Mouse (Mus musculus) MEL (cell line): ENCODE measurements around the gene Arhgap9. TPM values are rescaled to one million over a fixed set of nuclear protein-coding genes. Genes with fewer than 3 reads are reported as not detected.

Source experiments
- DNase-seq: peaks from one replicate; pipeline ENCODE4 v3.0.0; 2011; ENCODE audit warnings: low read depth, low spot score
- H3K27ac ChIP-seq: 2 replicates; pipeline ENCODE4 v1.5.1; 2012; ENCODE audit warnings: low read depth, mild to moderate bottlenecking, control low read depth, low read length, moderate library complexity; ENCODE audit not compliant: control insufficient read depth
- H3K27me3 ChIP-seq, 2 experiments: fragments of 150-350 bp in 1 of 2; sonication (generic) in 1 of 2; 2 replicates each; pipeline ENCODE4 v1.6.1; 2012; ENCODE audit warnings: low read length in 2 of 2, mild to moderate bottlenecking in 2 of 2, improper control_type of control experiment in 1 of 2, moderate library complexity in 1 of 2; ENCODE audit not compliant: insufficient read depth in 2 of 2, control insufficient read depth in 1 of 2
- H3K36me3 ChIP-seq, 2 experiments: 2 replicates each; pipeline ENCODE4 v1.6.1; 2012 to 2014; ENCODE audit warnings: low read length in 2 of 2, improper control_type of control experiment in 1 of 2, inconsistent platforms in 1 of 2, mild to moderate bottlenecking in 1 of 2; ENCODE audit not compliant: insufficient read depth in 2 of 2, control insufficient read depth in 1 of 2
- H3K4me1 ChIP-seq, 2 experiments: fragments of 150-350 bp in 1 of 2; sonication (generic) in 1 of 2; 2 replicates each; pipeline ENCODE4 v1.6.1; 2012; ENCODE audit warnings: low read length in 2 of 2, improper control_type of control experiment in 1 of 2, mild to moderate bottlenecking in 1 of 2; ENCODE audit not compliant: insufficient read depth in 2 of 2, control insufficient read depth in 1 of 2
- H3K4me3 ChIP-seq, 2 experiments: fragments of 150-350 bp in 1 of 2; sonication (generic) in 1 of 2; 2 replicates each; pipeline ENCODE4 v1.5.1; 2012; ENCODE audit warnings: low read depth in 2 of 2, low read length in 2 of 2, mild to moderate bottlenecking in 2 of 2, moderate library complexity in 2 of 2, control low read depth in 1 of 2, improper control_type of control experiment in 1 of 2; ENCODE audit not compliant: control insufficient read depth in 1 of 2, insufficient read depth in 1 of 2
- H3K79me2 ChIP-seq: 2 replicates; pipeline ENCODE4 v1.6.1; 2012; ENCODE audit warnings: mild to moderate bottlenecking, low read length, moderate library complexity; ENCODE audit not compliant: control insufficient read depth, poor library complexity, insufficient read depth
- H3K9ac ChIP-seq: 2 replicates; pipeline ENCODE4 v1.6.1; 2012; ENCODE audit warnings: low read depth, mild to moderate bottlenecking, control low read depth, low read length, moderate library complexity; ENCODE audit not compliant: control insufficient read depth, poor library complexity, severe bottlenecking
- H3K9me3 ChIP-seq: fragments of 150-350 bp; sonication (generic); replicated peaks from 2 replicates; pipeline ENCODE4 v1.6.1; 2012; ENCODE audit warnings: mild to moderate bottlenecking, low read length, improper control_type of control experiment, moderate library complexity; ENCODE audit not compliant: insufficient read depth
- BHLHE40 ChIP-seq: IDR thresholded peaks from 2 replicates; pipeline ENCODE4 v1.6.1; 2012; ENCODE audit warnings: low read depth, mild to moderate bottlenecking, inconsistent platforms, low read length, improper control_type of control experiment, borderline replicate concordance
- CHD2 ChIP-seq: IDR thresholded peaks from 2 replicates; pipeline ENCODE4 v1.6.1; 2011; ENCODE audit warnings: low read length, improper control_type of control experiment
- CTCF ChIP-seq, 3 experiments: IDR thresholded peaks in 2 of 3; conservative IDR thresholded peaks in 1 of 3; 2 replicates each; pipeline ENCODE4 v1.5.1; 2011 to 2012; ENCODE audit warnings: low read length in 3 of 3, low read depth in 2 of 3, mild to moderate bottlenecking in 2 of 3, improper control_type of control experiment in 1 of 3, inconsistent platforms in 1 of 3, mixed read lengths in 1 of 3, moderate library complexity in 1 of 3; ENCODE audit not compliant: control insufficient read depth in 1 of 3, insufficient read depth in 1 of 3, poor library complexity in 1 of 3, severe bottlenecking in 1 of 3
- EP300 ChIP-seq, 2 experiments: IDR thresholded peaks; 2 replicates each; pipeline ENCODE4 v1.6.1; 2011; ENCODE audit warnings: improper control_type of control experiment in 2 of 2, low read length in 2 of 2, low read depth in 1 of 2, mild to moderate bottlenecking in 1 of 2
- GATA1 ChIP-seq: IDR thresholded peaks from 2 replicates; pipeline ENCODE4 v1.6.1; 2011; ENCODE audit warnings: low read depth, low read length, improper control_type of control experiment
- HCFC1 ChIP-seq: IDR thresholded peaks from 2 replicates; pipeline ENCODE4 v1.6.1; 2012; ENCODE audit warnings: low read depth, mild to moderate bottlenecking, inconsistent platforms, low read length, improper control_type of control experiment, moderate library complexity
- JUND ChIP-seq: IDR thresholded peaks from 2 replicates; pipeline ENCODE4 v1.6.1; 2011; ENCODE audit warnings: low read depth, mild to moderate bottlenecking, improper control_type of control experiment, low read length
- MAFK ChIP-seq: IDR thresholded peaks from 2 replicates; pipeline ENCODE4 v1.6.1; 2011; ENCODE audit warnings: low read depth, mild to moderate bottlenecking, low read length, improper control_type of control experiment, borderline replicate concordance
- MAX ChIP-seq: IDR thresholded peaks from 2 replicates; pipeline ENCODE4 v1.6.1; 2011; ENCODE audit warnings: low read length, improper control_type of control experiment
- MAZ ChIP-seq: IDR thresholded peaks from 2 replicates; pipeline ENCODE4 v1.6.1; 2012; ENCODE audit warnings: low read depth, mild to moderate bottlenecking, inconsistent platforms, low read length, improper control_type of control experiment
- MEF2A ChIP-seq: IDR thresholded peaks from 2 replicates; pipeline ENCODE4 v1.6.1; 2014; ENCODE audit warnings: low read depth, mild to moderate bottlenecking, inconsistent platforms, low read length, improper control_type of control experiment; ENCODE audit not compliant: poor library complexity, insufficient replicate concordance, severe bottlenecking; ENCODE audit errors: extremely low read depth
- MYB ChIP-seq: IDR thresholded peaks from 2 replicates; pipeline ENCODE4 v1.6.1; 2011; ENCODE audit warnings: mild to moderate bottlenecking, low read depth, low read length, improper control_type of control experiment
- NRF1 ChIP-seq: IDR thresholded peaks from 2 replicates; pipeline ENCODE4 v1.6.1; 2014; ENCODE audit warnings: low read depth, mild to moderate bottlenecking, inconsistent platforms, low read length, improper control_type of control experiment, moderate library complexity; ENCODE audit not compliant: poor library complexity, insufficient read depth, severe bottlenecking
- POLR2A ChIP-seq, 2 experiments: IDR thresholded peaks; 2 replicates each; pipeline ENCODE4 v1.6.1; 2011 to 2012; ENCODE audit warnings: low read length in 2 of 2, mild to moderate bottlenecking in 2 of 2, control low read depth in 1 of 2, improper control_type of control experiment in 1 of 2, low read depth in 1 of 2, moderate library complexity in 1 of 2; ENCODE audit not compliant: control insufficient read depth in 1 of 2, insufficient read depth in 1 of 2, poor library complexity in 1 of 2
- POLR2AphosphoS2 ChIP-seq: IDR thresholded peaks from 2 replicates; pipeline ENCODE4 v1.6.1; 2011; ENCODE audit warnings: low read length, improper control_type of control experiment
- POLR2AphosphoS5 ChIP-seq: IDR thresholded peaks from 2 replicates; pipeline ENCODE4 v1.6.1; 2012; ENCODE audit warnings: low read depth, borderline replicate concordance, mild to moderate bottlenecking, inconsistent platforms, low read length, moderate library complexity, mixed read lengths
- RAD21 ChIP-seq: IDR thresholded peaks from 2 replicates; pipeline ENCODE4 v1.6.1; 2011; ENCODE audit warnings: mild to moderate bottlenecking, low read depth, low read length, improper control_type of control experiment
- RCOR1 ChIP-seq: IDR thresholded peaks from 2 replicates; pipeline ENCODE4 v1.6.1; 2012; ENCODE audit warnings: low read depth, mild to moderate bottlenecking, inconsistent platforms, low read length, improper control_type of control experiment
- SIN3A ChIP-seq: IDR thresholded peaks from 2 replicates; pipeline ENCODE4 v1.6.1; 2012; ENCODE audit warnings: low read length, improper control_type of control experiment, inconsistent platforms
- SMC3 ChIP-seq: IDR thresholded peaks from 2 replicates; pipeline ENCODE4 v1.6.1; 2011; ENCODE audit warnings: low read depth, low read length, improper control_type of control experiment
- TBP ChIP-seq: IDR thresholded peaks from 2 replicates; pipeline ENCODE4 v1.8.0; 2011; ENCODE audit warnings: low read depth, low read length, improper control_type of control experiment
- UBTF ChIP-seq: IDR thresholded peaks from 2 replicates; pipeline ENCODE4 v1.6.1; 2012; ENCODE audit warnings: low read depth, mild to moderate bottlenecking, inconsistent platforms, low read length, improper control_type of control experiment, moderate library complexity, borderline replicate concordance; ENCODE audit not compliant: insufficient read depth
- ZC3H11A ChIP-seq: IDR thresholded peaks from 2 replicates; pipeline ENCODE4 v1.6.1; 2012; ENCODE audit warnings: low read depth, mild to moderate bottlenecking, inconsistent platforms, low read length, improper control_type of control experiment
- ZKSCAN1 ChIP-seq: IDR thresholded peaks from 2 replicates; pipeline ENCODE4 v1.6.1; 2012; ENCODE audit warnings: low read depth, mild to moderate bottlenecking, inconsistent platforms, low read length, improper control_type of control experiment, moderate library complexity
- ZMIZ1 ChIP-seq: IDR thresholded peaks from 2 replicates; pipeline ENCODE4 v1.6.1; 2012; ENCODE audit warnings: low read depth, mild to moderate bottlenecking, inconsistent platforms, low read length, improper control_type of control experiment, moderate library complexity
- polyA plus RNA-seq, 2 experiments: library from polyadenylated mRNA; stranded (reverse) in 1 of 2; unstranded in 1 of 2; fragments of >175 nt in 1 of 2; fragments of >200 nt in 1 of 2; gene quantifications; 2 replicates each; pipeline versions ENCODE4 v1.2.1 to v1.2.4; 2012; ENCODE audit warnings: low replicate concordance in 2 of 2, low read depth in 1 of 2; ENCODE audit not compliant: insufficient read length in 2 of 2, insufficient read depth in 1 of 2, missing spikeins in 1 of 2
- total RNA-seq: library from RNA; depleted of rRNA; stranded (reverse); fragments of 300-350 nt; gene quantifications from 2 replicates; pipeline ENCODE4 v1.2.3, GENCODE M21; 2012

The Arhgap9 gene
- total and polyA plus RNA-seq, 3 experiments: 24.4 to 41.1 TPM; not detected in 1

DNA sequence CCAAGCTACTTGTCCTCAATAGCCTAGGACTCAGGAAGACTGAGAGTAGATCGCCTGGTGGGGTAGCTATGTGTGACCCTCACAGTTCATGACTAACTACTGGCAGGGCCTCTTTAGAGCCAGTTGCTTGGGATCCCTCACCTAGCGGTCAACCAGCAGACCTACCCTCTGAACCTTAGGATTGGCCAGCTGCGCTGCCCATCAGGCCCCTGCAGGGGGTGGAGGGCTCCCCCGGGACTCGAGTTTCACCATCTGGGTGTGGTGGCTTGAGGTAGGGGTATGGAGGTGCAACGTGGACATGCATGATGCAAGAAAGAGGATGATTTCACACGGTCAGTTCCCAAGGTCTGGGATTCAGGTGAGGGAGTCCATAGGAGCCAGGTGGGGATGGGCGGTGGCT, 30.0 kb downstream of the Arhgap9 start:
- TF ChIP-seq MYB (no peak), SIN3A (no peak), BHLHE40 (no peak), POLR2A (IDR thresholded peaks at IDR 0.05; ENCODE audit: control insufficient read depth in 1 of 2, insufficient read depth in 1 of 2, low read depth in 1 of 2, low read length in 2 of 2, poor library complexity in 1 of 2) (no peak), POLR2AphosphoS5 (no peak), ZMIZ1 (no peak), NRF1 (no peak), UBTF (no peak), MAX (no peak), POLR2AphosphoS2 (no peak), EP300 (IDR thresholded peaks at IDR 0.05; ENCODE audit: low read depth in 1 of 2, low read length in 2 of 2) (no peak)
- Histone ChIP-seq H3K9ac (no peak overlapping the region), H3K4me1 (peaks cover 0 to 14% of the 10 kb centered on the region in 2 experiments; a peak in 2 of 4 replicates), H3K27me3 (peaks cover 0 to 1% of the 10 kb centered on the region in 2 experiments; a peak in 2 of 4 replicates), H3K9me3 (no peaks in the 10 kb centered on the region), H3K79me2 (no peaks in the 10 kb centered on the region), H3K4me3 (no peak overlapping the region), H3K27ac (no peak overlapping the region), H3K36me3 (no peaks in the 10 kb centered on the region)
- DNase-seq: no peak

DNA sequence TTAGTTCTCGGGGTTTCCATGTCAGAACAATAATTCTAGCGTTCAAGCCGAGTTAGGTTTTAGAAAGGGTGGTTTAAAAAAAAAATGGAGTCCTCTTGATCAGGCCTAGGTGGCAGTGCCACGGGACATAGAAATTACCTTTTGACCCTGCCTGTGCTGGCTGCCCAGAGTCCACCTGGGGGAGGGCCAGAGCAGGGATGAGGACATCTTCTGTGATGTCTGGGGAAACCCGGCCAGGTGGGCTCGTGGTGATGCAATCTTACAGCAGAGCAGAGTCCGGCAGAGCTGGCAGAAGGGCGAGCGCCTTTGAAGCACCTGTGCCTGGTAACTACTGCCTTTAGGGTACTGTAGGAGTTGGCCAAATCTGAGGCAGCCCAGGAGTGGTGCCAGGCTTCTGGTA, 30.4 kb downstream of the Arhgap9 start:
- Histone ChIP-seq H3K4me1 (peaks cover 0 to 14% of the 10 kb centered on the region in 2 experiments; a peak in 2 of 4 replicates), H3K36me3 (no peaks in the 10 kb centered on the region), H3K27ac (no peak overlapping the region), H3K9me3 (no peaks in the 10 kb centered on the region), H3K9ac (no peak overlapping the region), H3K4me3 (no peak overlapping the region), H3K27me3 (peaks cover 0 to 1% of the 10 kb centered on the region in 2 experiments; a peak in 2 of 4 replicates), H3K79me2 (no peaks in the 10 kb centered on the region)
- no peak for DNase-seq
- TF ChIP-seq HCFC1 (no peak), POLR2AphosphoS2 (no peak), MAFK (no peak), MAX (no peak), RCOR1 (no peak)

- TF ChIP-seq JUND (no peak), CHD2 (no peak), MEF2A (no peak), TBP (no peak), SMC3 (no peak), ZMIZ1 (no peak), ZC3H11A (no peak), BHLHE40 (no peak), CTCF (IDR thresholded peaks at IDR 0.05 in 2 of 3, conservative IDR thresholded peaks at IDR 0.05 in 1 of 3; ENCODE audit: control insufficient read depth in 1 of 3, insufficient read depth in 1 of 3, low read depth in 2 of 3, low read length in 3 of 3, poor library complexity in 1 of 3, severe bottlenecking in 1 of 3) (no peak), POLR2A (IDR thresholded peaks at IDR 0.05; ENCODE audit: control insufficient read depth in 1 of 2, insufficient read depth in 1 of 2, low read depth in 1 of 2, low read length in 2 of 2, poor library complexity in 1 of 2) (no peak), SIN3A (no peak), GATA1 (no peak), MAFK (no peak), RAD21 (no peak), EP300 (IDR thresholded peaks at IDR 0.05; ENCODE audit: low read depth in 1 of 2, low read length in 2 of 2) (no peak), MAX (no peak), ZKSCAN1 (no peak), MAZ (no peak)
- Histone ChIP-seq H3K4me3 (no peak overlapping the region), H3K9ac (no peak overlapping the region), H3K27me3 (peaks cover 0 to 1% of the 10 kb centered on the region in 2 experiments; a peak in 2 of 4 replicates), H3K36me3 (no peaks in the 10 kb centered on the region), H3K79me2 (no peaks in the 10 kb centered on the region), H3K4me1 (peaks cover 0 to 14% of the 10 kb centered on the region in 2 experiments; a peak in 2 of 4 replicates), H3K9me3 (no peaks in the 10 kb centered on the region), H3K27ac (no peak overlapping the region)
- DNase-seq: no peak
These were observed 31.0 kb downstream of the Arhgap9 start for GRCm38 (mm10) chr10:127352766-127353165.
